In the genomic region with DNA sequence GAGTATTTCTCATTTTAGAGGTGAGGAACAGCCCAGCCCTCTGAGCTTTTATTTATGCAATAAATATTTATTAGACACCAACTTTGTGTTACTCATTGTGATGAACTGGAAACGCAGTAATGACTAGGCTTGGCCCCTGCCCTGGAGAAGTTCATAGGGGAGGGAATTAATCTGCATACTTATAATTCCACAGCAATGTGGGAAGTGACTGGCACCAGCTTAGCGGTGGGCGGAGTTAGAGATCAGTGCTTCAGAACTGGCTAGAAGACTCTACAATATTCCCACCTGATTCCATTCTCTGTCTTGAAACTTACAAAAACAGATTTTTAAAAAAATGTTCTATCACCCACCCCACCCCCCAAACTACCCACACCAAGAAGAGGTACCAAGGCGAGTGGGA, we compare ENCODE assay signal across 8 mouse cellular contexts. TPM values are rescaled to one million over a fixed set of nuclear protein-coding genes. Genes with fewer than 3 reads are reported as not detected.
DNase-seq lines count a peak whose midpoint lies in the region; ATAC-seq and TF ChIP-seq lines count a peak whose summit lies in the region.

No protein-coding gene starts in this region.

- DNase-seq in cerebellum, adult 8-10 months, result peak; percentile 17
- DNase-seq in ovary, adult 18-20 months (ENCODE audit: low spot score), result peak; percentile 37
- DNase-seq in ovary, postnatal 10 days (ENCODE audit: low spot score), result no peak
- peak; percentile 41 for DNase-seq in lung, embryonic 14.5 days
- no peak for DNase-seq in liver

- no peaks in the 10 kb centered on the region for H3K27me3 ChIP-seq in heart, embryonic 16.5 days (ENCODE audit: control insufficient read depth, insufficient read depth, low read length)
- H3K27me3 ChIP-seq in lung, embryonic 14.5 days (ENCODE audit: insufficient read depth, low read length), result no peaks in the 10 kb centered on the region
- H3K27me3 ChIP-seq in liver, embryonic 12.5 days (replicated peaks), result no peaks in the 10 kb centered on the region

- no peak overlapping the region for H3K9ac ChIP-seq in heart, embryonic 16.5 days (ENCODE audit: low read length)
- no peak overlapping the region for H3K9ac ChIP-seq in lung, embryonic 14.5 days
- H3K9ac ChIP-seq in liver, embryonic 12.5 days, result no peak overlapping the region

- no peak for ATAC-seq in cerebellum, adult (ENCODE audit: insufficient number of reproducible peaks, low FRiP score, low TSS enrichment)
- peak; percentile 75 for ATAC-seq in heart, embryonic 16.5 days (replicated peaks; ENCODE audit: extremely low read depth, insufficient read depth, low FRiP score)
- peak; percentile 65; the same call in 1 of the 2 replicates for ATAC-seq in lung, embryonic 14.5 days (ENCODE audit: insufficient read depth)
- no peak for ATAC-seq in liver, embryonic 12.5 days

- no peaks in the 10 kb centered on the region; the same call in 1 of the 2 replicates for H3K36me3 ChIP-seq in heart, embryonic 16.5 days (ENCODE audit: control insufficient read depth, insufficient read depth)
- no peaks in the 10 kb centered on the region for H3K36me3 ChIP-seq in lung, embryonic 14.5 days (ENCODE audit: insufficient read depth)
- no peaks in the 10 kb centered on the region for H3K36me3 ChIP-seq in liver, embryonic 12.5 days

- peaks cover 15% of the 10 kb centered on the region for H3K4me1 ChIP-seq in heart, embryonic 16.5 days (ENCODE audit: control insufficient read depth, insufficient read depth, low read length)
- no peaks in the 10 kb centered on the region for H3K4me1 ChIP-seq in lung, embryonic 14.5 days (ENCODE audit: insufficient read depth)
- H3K4me1 ChIP-seq in liver, embryonic 12.5 days, result no peaks in the 10 kb centered on the region

- H3K4me2 ChIP-seq in heart, embryonic 16.5 days (ENCODE audit: low read depth, low read length), result no peak overlapping the region
- H3K4me2 ChIP-seq in lung, embryonic 14.5 days, result no peak overlapping the region
- H3K4me2 ChIP-seq in liver, embryonic 12.5 days, result no peak overlapping the region

- no peak for TF ChIP-seq CTCF in lung, embryonic 14.5 days (IDR thresholded peaks at IDR 0.05; ENCODE audit: low read depth)

- H3K4me3 ChIP-seq in heart, embryonic 16.5 days (ENCODE audit: low read length), result no peak overlapping the region
- no peak overlapping the region for H3K4me3 ChIP-seq in lung, embryonic 14.5 days (ENCODE audit: low read depth, low read length)
- H3K4me3 ChIP-seq in liver, embryonic 12.5 days, result no peak overlapping the region

- 60% methylated on average over 4 of the region's 4 CpGs for WGBS in heart, embryonic 16.5 days
- 70% methylated on average over 4 of the region's 4 CpGs for WGBS in lung, embryonic 14.5 days
- WGBS in liver, embryonic 12.5 days (ENCODE audit: insufficient replicate concordance), result 64% methylated on average over 4 of the region's 4 CpGs

- no peaks in the 10 kb centered on the region for H3K9me3 ChIP-seq in heart, embryonic 16.5 days (replicated peaks; ENCODE audit: control insufficient read depth, low read length)
- no peaks in the 10 kb centered on the region for H3K9me3 ChIP-seq in lung, embryonic 14.5 days (ENCODE audit: low read depth, low read length)
- H3K9me3 ChIP-seq in liver, embryonic 12.5 days (replicated peaks), result no peaks in the 10 kb centered on the region

- peak overlapping the region; percentile 50 for H3K27ac ChIP-seq in heart, embryonic 16.5 days (ENCODE audit: low read length)
- H3K27ac ChIP-seq in lung, embryonic 14.5 days (ENCODE audit: low read depth), result no peak overlapping the region
- H3K27ac ChIP-seq in liver, embryonic 12.5 days, result no peak overlapping the region

RNA-seq across cellular contexts. Expression of a gene that starts 49.8 kb away (rescaled TPM):
- polyA plus RNA-seq in heart, embryonic 16.5 days (2015; fragmentation: Nextera tagmentation; extraction: Ambion mirVana), result 205 and 208 TPM in 2 replicates
- polyA plus RNA-seq in lung, embryonic 14.5 days (2014; fragmentation: Nextera tagmentation; extraction: Ambion mirVana), result 312 and 339 TPM in 2 replicates
- 138 TPM in 2 replicates for polyA plus RNA-seq in liver, embryonic 12.5 days (2016; fragmentation: Nextera tagmentation; extraction: Ambion mirVana)

Comparison
In these comparisons a context has a peak if more than half of its experiments do, and no peak if none do; other contexts are left out.
1. DNase-seq: peak in cerebellum, adult 8-10 months (single experiment), ovary, adult 18-20 months (single experiment) and lung, embryonic 14.5 days (single experiment); none in ovary, postnatal 10 days (single experiment) and liver (single experiment).
2. ATAC-seq: peak in heart, embryonic 16.5 days (single experiment) and lung, embryonic 14.5 days (single experiment); none in cerebellum, adult (single experiment) and liver, embryonic 12.5 days (single experiment).